Mouse (Mus musculus): ENCODE data around the gene Prss8. TPM values are rescaled to one million over a fixed set of nuclear protein-coding genes. Genes with fewer than 3 reads are reported as not detected.

Prss8 gene
- total and polyA plus RNA-seq, 3 experiments, result 0.12 to 0.21 TPM; not detected in 1

DNA sequence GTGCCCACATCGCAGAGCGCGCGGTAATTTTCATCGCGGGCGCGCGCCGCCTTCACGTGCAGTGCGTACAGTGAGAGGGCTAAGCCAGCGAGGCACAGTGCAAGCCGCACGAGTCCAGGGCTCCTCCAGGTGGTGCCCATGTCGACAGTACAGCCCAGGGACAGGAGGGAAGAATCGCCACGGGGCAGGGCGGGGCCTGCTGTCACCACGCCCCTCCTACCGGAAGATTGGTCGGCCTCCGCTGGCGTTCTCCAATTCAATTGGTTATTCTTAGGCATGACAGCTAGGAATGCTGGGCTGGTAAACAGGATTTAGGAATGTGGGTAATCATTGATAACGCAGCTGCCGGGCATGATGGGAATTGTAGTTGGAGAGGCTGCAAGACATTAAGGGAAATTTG, 34.5 kb downstream of the Prss8 start, which contains the start of the genes Gm21974 and Vkorc1:
TSS of gene Gm21974 (minus strand) at position 13 of the 400 bp plus-strand sequence.
TSS of gene Vkorc1 (minus strand) at position 176 of the 400 bp plus-strand sequence.
- peak within 1 kb of the TSS; percentile 76 for H3K9ac ChIP-seq (ENCODE audit: control insufficient read depth, low read depth, low read length, poor library complexity, severe bottlenecking)
- H3K79me2 ChIP-seq (ENCODE audit: control insufficient read depth, insufficient read depth, low read length, poor library complexity), result no peaks in the 10 kb centered on the region
- peak within 1 kb of the TSS; percentile 30 for H3K27ac ChIP-seq (ENCODE audit: control insufficient read depth, low read depth, low read length)
- H3K4me1 ChIP-seq (ENCODE audit: control insufficient read depth in 1 of 2, insufficient read depth in 2 of 2, low read length in 2 of 2), result peaks cover 23 to 41% of the 10 kb centered on the region in 2 experiments
- H3K9me3 ChIP-seq (replicated peaks; ENCODE audit: insufficient read depth, low read length), result no peaks in the 10 kb centered on the region
- peaks cover 0 to 22% of the 10 kb centered on the region in 2 experiments; a peak in 2 of 4 replicates for H3K36me3 ChIP-seq (ENCODE audit: control insufficient read depth in 1 of 2, insufficient read depth in 2 of 2, low read length in 2 of 2)
- no peaks in the 10 kb centered on the region for H3K27me3 ChIP-seq (ENCODE audit: control insufficient read depth in 1 of 2, insufficient read depth in 2 of 2, low read length in 2 of 2)
- peak within 1 kb of the TSS; percentile 62 to 75 for H3K4me3 ChIP-seq (ENCODE audit: control insufficient read depth in 1 of 2, insufficient read depth in 1 of 2, low read depth in 2 of 2, low read length in 2 of 2)
- DNase-seq (ENCODE audit: low read depth, low spot score), result peak; percentile 96
- TF ChIP-seq SIN3A (IDR thresholded peaks at IDR 0.05; ENCODE audit: low read length) (peak; percentile 99), USF2 (IDR thresholded peaks at IDR 0.05; ENCODE audit: borderline replicate concordance in 1 of 2, insufficient read depth in 1 of 2, low read depth in 1 of 2, low read length in 2 of 2) (no peak), ETS1 (IDR thresholded peaks at IDR 0.05; ENCODE audit: low read depth, low read length) (0 out of 2 replicates have a peak, but pooled peaks have one; percentile 34), USF1 (IDR thresholded peaks at IDR 0.05; ENCODE audit: low read depth, low read length) (0 out of 2 replicates have a peak, but pooled peaks have one; percentile 33), GATA1 (IDR thresholded peaks at IDR 0.05; ENCODE audit: low read depth, low read length) (peak; percentile 94), KAT2A (conservative IDR thresholded peaks at IDR 0.05; ENCODE audit: low read depth, low read length) (peak; percentile 95), ZKSCAN1 (IDR thresholded peaks at IDR 0.05; ENCODE audit: low read depth, low read length) (no peak), TAL1 (IDR thresholded peaks at IDR 0.05; ENCODE audit: low read length) (no peak), MAZ (IDR thresholded peaks at IDR 0.05; ENCODE audit: low read depth, low read length) (peak; percentile 55; the same call in 1 of the 2 replicates), CHD1 (IDR thresholded peaks at IDR 0.05; ENCODE audit: low read depth, low read length) (no peak), MAX (IDR thresholded peaks at IDR 0.05; ENCODE audit: low read length) (peak; percentile 91), ZC3H11A (IDR thresholded peaks at IDR 0.05; ENCODE audit: low read depth, low read length) (no peak), NRF1 (IDR thresholded peaks at IDR 0.05; ENCODE audit: insufficient read depth, low read depth, low read length, poor library complexity, severe bottlenecking) (peak; percentile 32; the same call in 1 of the 2 replicates), MAFK (IDR thresholded peaks at IDR 0.05; ENCODE audit: borderline replicate concordance, low read depth, low read length) (no peak), E2F4 (IDR thresholded peaks at IDR 0.05; ENCODE audit: borderline replicate concordance, low read depth, low read length) (no peak), NELFE (IDR thresholded peaks at IDR 0.05; ENCODE audit: low read depth, low read length) (peak; percentile 52; the same call in 1 of the 2 replicates), TBP (IDR thresholded peaks at IDR 0.05; ENCODE audit: low read depth, low read length) (peak; percentile 23; the same call in 1 of the 2 replicates), BHLHE40 (IDR thresholded peaks at IDR 0.05; ENCODE audit: borderline replicate concordance, low read depth, low read length) (peak; percentile 85), GABPA (IDR thresholded peaks at IDR 0.05; ENCODE audit: low read depth, low read length) (no peak), TCF12 (IDR thresholded peaks at IDR 0.05; ENCODE audit: low read depth, low read length) (peak; percentile 54), JUND (IDR thresholded peaks at IDR 0.05; ENCODE audit: low read depth, low read length) (no peak), UBTF (IDR thresholded peaks at IDR 0.05; ENCODE audit: borderline replicate concordance, insufficient read depth, low read depth, low read length) (no peak), MXI1 (IDR thresholded peaks at IDR 0.05; ENCODE audit: low read depth, low read length) (peak; percentile 95), EP300 (IDR thresholded peaks at IDR 0.05; ENCODE audit: low read depth in 1 of 2, low read length in 2 of 2) (no peak; a peak in 1 of 4 replicates), POLR2AphosphoS2 (IDR thresholded peaks at IDR 0.05; ENCODE audit: low read length) (peak; percentile 78), MEF2A (IDR thresholded peaks at IDR 0.05; ENCODE audit: extremely low read depth, insufficient replicate concordance, low read depth, low read length, poor library complexity, severe bottlenecking) (no peak), POLR2AphosphoS5 (IDR thresholded peaks at IDR 0.05; ENCODE audit: borderline replicate concordance, low read depth, low read length) (no peak), MYC (IDR thresholded peaks at IDR 0.05; ENCODE audit: low read depth, low read length) (peak; percentile 64), ZMIZ1 (IDR thresholded peaks at IDR 0.05; ENCODE audit: low read depth, low read length) (no peak), ZNF384 (IDR thresholded peaks at IDR 0.05; ENCODE audit: low read depth, low read length) (no peak), ELF1 (IDR thresholded peaks at IDR 0.05; ENCODE audit: low read depth, low read length) (peak; percentile 87), CTCF (IDR thresholded peaks at IDR 0.05 in 2 of 3, conservative IDR thresholded peaks at IDR 0.05 in 1 of 3; ENCODE audit: control insufficient read depth in 1 of 3, insufficient read depth in 1 of 3, low read depth in 2 of 3, low read length in 3 of 3, poor library complexity in 1 of 3, severe bottlenecking in 1 of 3) (peak in 1 of 3 experiments; percentile 26; a peak in 2 of 6 replicates), RAD21 (IDR thresholded peaks at IDR 0.05; ENCODE audit: low read depth, low read length) (no peak; the same call in none of the 2 replicates), POLR2A (IDR thresholded peaks at IDR 0.05; ENCODE audit: control insufficient read depth in 1 of 2, insufficient read depth in 1 of 2, low read depth in 1 of 2, low read length in 2 of 2, poor library complexity in 1 of 2) (peak; percentile 59 to 72; a peak in 3 of 4 replicates), SMC3 (IDR thresholded peaks at IDR 0.05; ENCODE audit: low read depth, low read length) (peak; percentile 32; the same call in 1 of the 2 replicates), CHD2 (IDR thresholded peaks at IDR 0.05; ENCODE audit: low read length) (no peak; the same call in 1 of the 2 replicates), RCOR1 (IDR thresholded peaks at IDR 0.05; ENCODE audit: low read depth, low read length) (no peak)
